Mouse (Mus musculus) limb, embryonic 12.5 days (tissue): ENCODE results near the gene Cmtm4. TPM values are rescaled to one million over a fixed set of nuclear protein-coding genes. Genes with fewer than 3 reads are reported as not detected.
"Not testable (repeated sequence)": the region's sequence is repeated elsewhere in the genome, so short reads cannot be mapped to it uniquely, and the experiment has no call there.

Experiments
- ATAC-seq: fragments of 200-750 bp; cut with Nextera tagmentation; 2 replicates; pipeline ENCODE4 v1.8.0; 2017; ENCODE audit warnings: low read depth, moderate TSS enrichment; ENCODE audit not compliant: insufficient number of reproducible peaks, insufficient read depth, low FRiP score, low TSS enrichment
- H3K27ac ChIP-seq: fragments of 300-500 bp; sonication (generic); 2 replicates; pipeline ENCODE4 v1.5.1; 2016; ENCODE audit warnings: mild to moderate bottlenecking, moderate library complexity
- H3K27me3 ChIP-seq: fragments of 300-500 bp; sonication (generic); 2 replicates; pipeline ENCODE4 v1.6.1; 2016; ENCODE audit warnings: mild to moderate bottlenecking, moderate library complexity
- H3K36me3 ChIP-seq: fragments of 300-500 bp; sonication (generic); 2 replicates; pipeline ENCODE4 v1.6.1; 2016; ENCODE audit warnings: mild to moderate bottlenecking, moderate library complexity
- H3K4me1 ChIP-seq: fragments of 300-500 bp; sonication (generic); replicated peaks from 2 replicates; pipeline ENCODE4 v1.6.1; 2016
- H3K4me2 ChIP-seq: fragments of 300-500 bp; sonication (generic); 2 replicates; pipeline ENCODE4 v1.6.1; 2016; ENCODE audit warnings: mild to moderate bottlenecking, moderate library complexity
- H3K4me3 ChIP-seq: fragments of 300-500 bp; sonication (generic); replicated peaks from 2 replicates; pipeline ENCODE4 v1.5.1; 2016; ENCODE audit warnings: mild to moderate bottlenecking
- H3K9ac ChIP-seq: fragments of 300-500 bp; sonication (generic); replicated peaks from 2 replicates; pipeline ENCODE4 v1.6.1; 2016; ENCODE audit warnings: mild to moderate bottlenecking, moderate library complexity
- H3K9me3 ChIP-seq: fragments of 300-500 bp; sonication (generic); 2 replicates; pipeline ENCODE4 v1.6.1; 2016; ENCODE audit warnings: mild to moderate bottlenecking, moderate library complexity
- WGBS: fragments of 180-500 bp; shearing (Covaris S2); methylation state at CpG from one replicate; pipeline ENCODE4 v1.1.7; 2016; 5-methylcytosine and 5-hydroxymethylcytosine counted together
- polyA plus RNA-seq: library from polyadenylated mRNA; unstranded; fragments of >200 nt; fragmentation: Nextera tagmentation; extraction: Ambion mirVana; gene quantifications from 2 replicates; pipeline ENCODE4 v1.2.1, GENCODE M21; 2016

Gene Cmtm4
- polyA plus RNA-seq, 1 experiment from 2014 or later = 3.2 TPM

DNA sequence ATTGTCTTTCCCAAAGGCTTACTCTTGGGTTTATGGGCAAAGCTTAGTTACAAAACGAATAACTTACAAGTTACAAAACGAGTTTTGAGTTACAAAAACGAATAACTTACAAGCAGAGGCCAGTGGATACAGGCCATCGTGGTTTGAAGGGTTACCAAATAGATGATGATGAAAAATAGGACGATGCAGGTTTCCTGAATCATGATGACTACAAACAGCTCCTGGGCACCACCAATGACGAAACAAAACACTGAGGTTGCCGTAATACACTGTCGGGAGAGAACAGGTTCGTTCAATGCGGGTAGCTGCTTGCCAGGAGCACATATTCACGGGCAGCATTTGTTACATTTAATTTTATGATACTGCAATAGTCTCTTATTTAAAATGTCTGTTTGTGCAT lies 90.6 kb downstream of the Cmtm4 start:
- 87% methylated on average over 11 of the region's 11 CpGs for WGBS
- H3K27ac ChIP-seq = no peak overlapping the region
- no peaks in the 10 kb centered on the region for H3K27me3 ChIP-seq
- H3K4me3 ChIP-seq = no peak overlapping the region
- H3K4me1 ChIP-seq = peaks cover 5% of the 10 kb centered on the region; the same call in 1 of the 2 replicates
- no peaks in the 10 kb centered on the region for H3K36me3 ChIP-seq
- H3K9ac ChIP-seq = no peak overlapping the region
- no peak for ATAC-seq
- no peaks in the 10 kb centered on the region for H3K9me3 ChIP-seq
- no peak overlapping the region for H3K4me2 ChIP-seq

DNA sequence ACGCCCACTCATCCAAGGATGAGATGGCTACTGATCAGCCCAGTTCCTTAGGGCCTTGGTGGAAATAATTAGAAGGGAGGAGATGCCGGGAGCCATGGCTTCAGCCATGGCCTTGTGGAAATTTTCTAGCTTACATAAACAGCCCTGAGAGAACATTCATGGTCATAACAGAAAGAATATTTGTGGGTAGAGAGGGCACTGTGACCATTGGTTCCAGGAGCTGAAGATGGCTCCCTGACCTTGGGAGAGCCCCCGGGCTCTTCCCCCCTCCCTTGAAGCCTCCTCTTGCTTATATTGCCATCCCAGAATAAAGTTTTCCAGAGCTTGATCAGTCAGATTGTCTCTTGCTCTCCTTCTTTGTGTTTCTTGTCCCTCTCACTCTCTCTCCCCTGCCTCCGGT lies 93.1 kb downstream of the Cmtm4 start:
- H3K4me1 ChIP-seq, H3K9ac ChIP-seq, H3K27me3 ChIP-seq, ATAC-seq, H3K4me3 ChIP-seq, H3K9me3 ChIP-seq, H3K36me3 ChIP-seq, H3K27ac ChIP-seq, H3K4me2 ChIP-seq: not testable (repeated sequence)
- 91% methylated on average over 4 of the region's 4 CpGs for WGBS

DNA sequence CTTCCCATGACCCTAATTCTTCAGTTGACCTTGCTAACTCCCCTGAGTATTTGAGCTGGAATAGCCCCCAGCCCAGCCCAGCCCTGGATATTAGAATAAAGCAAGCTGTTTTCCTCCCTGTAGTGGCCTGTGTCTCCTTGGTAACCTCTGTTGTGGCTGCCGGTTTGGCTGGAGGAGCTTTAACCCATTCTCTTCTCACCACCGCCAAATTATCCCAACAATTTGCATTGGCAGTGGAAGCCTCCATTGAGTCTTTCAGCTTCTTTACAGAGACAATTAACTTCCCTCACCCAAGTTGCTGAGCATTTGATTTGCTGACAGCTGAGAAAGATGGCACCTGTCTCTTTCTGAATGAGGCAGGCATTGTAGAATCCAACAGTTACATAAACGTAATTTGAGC lies 94.0 kb downstream of the Cmtm4 start:
- H3K27ac ChIP-seq, H3K36me3 ChIP-seq, H3K9me3 ChIP-seq, H3K4me2 ChIP-seq, H3K9ac ChIP-seq, ATAC-seq, H3K4me1 ChIP-seq, H3K27me3 ChIP-seq, H3K4me3 ChIP-seq: not testable (repeated sequence)
- WGBS = 26% methylated on average over 3 of the region's 3 CpGs

Other genes with a start within 250 kb of the Cmtm4 start
- gene Bean1, start 225.4 kb downstream of the Cmtm4 start, polyA plus RNA-seq = 0.42 and 0.53 TPM in 2 replicates
- 22.1 and 26.0 TPM in 2 replicates for gene Tk2, start 147.2 kb downstream of the Cmtm4 start, polyA plus RNA-seq
- gene Cklf, start 144.9 kb downstream of the Cmtm4 start, polyA plus RNA-seq = 48.6 and 52.2 TPM in 2 replicates
- gene Cmtm2a, start 102.6 kb downstream of the Cmtm4 start, polyA plus RNA-seq = not detected in 2 replicates
- gene Gm45711, start 85.7 kb downstream of the Cmtm4 start, polyA plus RNA-seq = not detected in 2 replicates
- not detected in 2 replicates for gene Cmtm1, start 85.7 kb downstream of the Cmtm4 start, polyA plus RNA-seq
- not detected in 2 replicates for gene Gm11020, start 74.2 kb downstream of the Cmtm4 start, polyA plus RNA-seq
- not detected in 2 replicates for gene Cmtm2b, start 73.6 kb downstream of the Cmtm4 start, polyA plus RNA-seq
- gene Cmtm3, start 56.4 kb downstream of the Cmtm4 start, polyA plus RNA-seq = 99.8 and 102 TPM in 2 replicates
- gene Dync1li2, start 47.2 kb upstream of the Cmtm4 start, polyA plus RNA-seq = 79.0 and 83.5 TPM in 2 replicates
- 0.28 and 0.70 TPM in 2 replicates for gene Terb1, start 114.1 kb upstream of the Cmtm4 start, polyA plus RNA-seq
- 135 and 138 TPM in 2 replicates for gene Nae1, start 138.8 kb upstream of the Cmtm4 start, polyA plus RNA-seq
- 0.76 and 1.5 TPM in 2 replicates for gene Car7, start 138.9 kb upstream of the Cmtm4 start, polyA plus RNA-seq
- 13.3 and 14.7 TPM in 2 replicates for gene Pdp2, start 195.6 kb upstream of the Cmtm4 start, polyA plus RNA-seq
- gene Cdh16, start 228.6 kb upstream of the Cmtm4 start, polyA plus RNA-seq = not detected in 2 replicates
- 10.4 and 11.2 TPM in 2 replicates for gene Rrad, start 235.5 kb upstream of the Cmtm4 start, polyA plus RNA-seq
- gene Ciao2b, start 246.2 kb upstream of the Cmtm4 start, polyA plus RNA-seq = 88.6 and 90.2 TPM in 2 replicates